Mouse (Mus musculus): ENCODE results near the gene Cnot10.

Cnot10 gene

GRCm38 (mm10) chr9:114547643-114548077 lies 92.3 kb downstream of the Cnot10 start:
- DNase-seq (ENCODE audit: low spot score), result peak; percentile 89

GRCm38 (mm10) chr9:114546765-114547164 lies 93.2 kb downstream of the Cnot10 start:
- no peak for DNase-seq (ENCODE audit: low spot score)

GRCm38 (mm10) chr9:114544754-114545393 lies 95.1 kb downstream of the Cnot10 start:
- DNase-seq (ENCODE audit: low spot score), result no peak

- DNase-seq (ENCODE audit: low spot score), result no peak
These were observed 95.9 kb downstream of the Cnot10 start for GRCm38 (mm10) chr9:114543882-114544753.

GRCm38 (mm10) chr9:114541279-114541741 lies 98.7 kb downstream of the Cnot10 start:
- DNase-seq (ENCODE audit: low spot score), result peak; percentile 93

- no peak for DNase-seq (ENCODE audit: low spot score)
These were observed 100.9 kb downstream of the Cnot10 start for GRCm38 (mm10) chr9:114538996-114539563.

GRCm38 (mm10) chr9:114536628-114537027 lies 103.4 kb downstream of the Cnot10 start:
- DNase-seq (ENCODE audit: low spot score), result no peak

All from yolk sac, embryonic 10.5 days (tissue).